Mouse (Mus musculus): ENCODE data around the gene Mast3.

The Mast3 gene

GRCm38 (mm10) chr8:70743656-70744590 is 60.9 kb downstream of the Mast3 start:
- no peak for DNase-seq (ENCODE audit: low spot score)

GRCm38 (mm10) chr8:70742981-70743655 is 61.7 kb downstream of the Mast3 start:
- DNase-seq (ENCODE audit: low spot score) = no peak

- no peak for DNase-seq (ENCODE audit: low spot score)
Observed at GRCm38 (mm10) chr8:70742176-70742575, 62.7 kb downstream of the Mast3 start.

- no peak for DNase-seq (ENCODE audit: low spot score)
Observed at GRCm38 (mm10) chr8:70741661-70742060, 63.2 kb downstream of the Mast3 start.

GRCm38 (mm10) chr8:70738211-70738610 is 66.6 kb downstream of the Mast3 start:
- DNase-seq (ENCODE audit: low spot score) = no peak

- no peak for DNase-seq (ENCODE audit: low spot score)
Observed at GRCm38 (mm10) chr8:70737705-70738104, 67.1 kb downstream of the Mast3 start.

- DNase-seq (ENCODE audit: low spot score) = no peak
Observed at GRCm38 (mm10) chr8:70730956-70731355, 73.9 kb downstream of the Mast3 start.

- DNase-seq (ENCODE audit: low spot score) = no peak
Observed at GRCm38 (mm10) chr8:70729808-70730475, 74.9 kb downstream of the Mast3 start.
